Mouse (Mus musculus) c-Kit-positive CD71-positive TER-119-negative erythroid progenitor cells, embryonic 14.5 days (primary cell): Measurements from ENCODE around the gene Comt.

Experiments used
- DNase-seq: peaks from one replicate; pipeline ENCODE4 v3.0.0-alpha.2; 2013; ENCODE audit warnings: low read depth

The Comt gene

DNA sequence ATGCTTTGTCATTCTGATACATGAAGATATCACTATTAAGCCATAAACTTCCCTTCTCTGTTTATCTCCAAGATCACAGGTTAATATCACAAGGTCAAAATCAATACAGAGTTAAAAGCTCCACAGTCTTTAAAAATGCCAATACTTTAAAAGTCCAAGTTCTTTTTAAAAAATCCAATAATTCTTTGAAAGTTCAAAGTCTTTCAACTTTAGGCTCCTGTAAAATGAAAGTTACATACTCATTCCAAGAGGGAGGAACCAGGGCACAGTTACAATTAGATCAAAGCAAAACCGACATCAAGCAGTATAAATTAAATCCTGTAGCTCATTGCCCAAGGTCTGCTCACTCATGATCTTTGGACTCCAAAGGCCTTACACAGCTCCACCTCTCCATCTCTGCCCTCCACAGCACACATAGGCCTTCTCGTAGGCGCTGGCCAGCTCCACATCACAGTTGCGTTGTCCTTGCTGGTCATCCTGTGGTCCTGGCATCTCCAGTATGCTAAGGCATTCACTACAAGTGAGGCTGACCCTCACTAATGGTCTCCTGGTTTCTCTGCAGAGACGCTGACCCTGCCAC lies 6.8 kb upstream of the Comt start:
- DNase-seq = no peak

DNA sequence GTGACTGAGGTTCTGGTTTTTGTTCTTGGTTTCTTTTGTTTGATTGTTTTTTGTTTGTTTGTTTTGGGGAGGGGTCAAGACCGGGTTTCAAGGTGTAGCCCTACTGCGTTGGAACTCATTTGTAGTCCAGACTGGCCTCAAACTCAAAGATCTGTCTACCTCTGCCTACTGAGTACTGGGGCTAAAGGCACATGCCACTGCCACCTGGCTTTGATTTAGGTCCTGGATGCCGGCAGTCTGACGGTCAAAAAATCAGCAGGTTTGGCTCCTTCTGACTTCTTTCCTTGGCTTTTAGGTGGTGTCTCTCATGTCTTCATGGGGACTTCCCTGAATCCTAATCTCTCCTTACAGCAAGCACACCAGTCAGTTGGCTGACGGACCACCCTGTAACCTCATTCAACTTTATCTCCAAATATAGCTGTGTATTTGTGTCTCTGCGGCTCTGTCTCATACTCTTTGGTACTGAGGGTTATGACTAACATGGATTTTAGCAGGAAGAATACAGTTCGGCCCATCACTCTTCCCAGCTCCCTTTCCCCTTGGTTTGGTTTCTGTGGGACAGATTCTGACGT lies 4.1 kb upstream of the Comt start:
- DNase-seq = peak; percentile 60

DNA sequence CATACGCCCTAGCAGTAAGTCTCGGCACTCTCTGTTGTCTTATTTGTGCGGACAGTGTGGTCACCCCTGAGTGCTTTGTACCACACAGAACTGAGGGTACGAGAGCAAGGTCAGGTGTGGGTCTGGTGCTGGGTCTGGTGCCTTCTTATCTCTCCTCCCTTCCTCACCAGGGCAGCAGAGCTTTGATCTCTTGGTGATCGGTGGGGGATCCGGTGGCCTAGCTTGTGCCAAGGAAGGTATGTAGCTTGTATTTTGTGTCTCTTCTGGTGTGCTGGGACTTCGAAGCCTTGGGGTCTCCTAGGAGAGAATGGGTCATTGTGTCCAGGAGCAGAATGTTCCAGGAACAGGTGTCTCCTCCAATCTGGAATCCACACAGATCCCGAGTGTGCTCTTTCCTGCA lies 3.0 kb upstream of the Comt start:
- DNase-seq = no peak

DNA sequence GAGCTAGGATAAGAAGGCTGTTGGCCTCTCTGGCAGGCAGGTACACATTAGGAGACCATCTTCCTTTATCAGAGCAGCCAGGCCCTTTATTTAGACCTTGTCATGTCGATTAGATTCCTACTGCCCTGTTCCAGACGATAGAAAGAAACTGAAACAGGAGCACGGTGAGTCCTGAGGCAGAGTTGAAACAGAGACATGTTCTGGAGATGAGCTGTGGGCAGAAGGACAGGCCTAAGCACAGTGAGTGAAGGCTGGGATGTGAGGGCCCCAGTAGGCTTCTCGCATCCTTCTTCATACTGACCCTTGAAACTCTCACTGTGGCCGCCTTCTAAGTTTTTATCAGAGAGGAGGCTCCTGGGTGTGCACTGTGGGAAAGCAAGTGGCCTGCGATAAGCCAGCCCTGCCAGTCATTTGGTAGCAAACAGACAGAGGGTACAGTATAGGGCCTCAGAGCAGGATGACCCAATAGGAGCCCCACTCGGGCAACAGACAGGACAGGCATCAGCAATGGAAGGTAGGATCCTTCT lies 1.9 kb upstream of the Comt start:
- peak; percentile 81 for DNase-seq

DNA sequence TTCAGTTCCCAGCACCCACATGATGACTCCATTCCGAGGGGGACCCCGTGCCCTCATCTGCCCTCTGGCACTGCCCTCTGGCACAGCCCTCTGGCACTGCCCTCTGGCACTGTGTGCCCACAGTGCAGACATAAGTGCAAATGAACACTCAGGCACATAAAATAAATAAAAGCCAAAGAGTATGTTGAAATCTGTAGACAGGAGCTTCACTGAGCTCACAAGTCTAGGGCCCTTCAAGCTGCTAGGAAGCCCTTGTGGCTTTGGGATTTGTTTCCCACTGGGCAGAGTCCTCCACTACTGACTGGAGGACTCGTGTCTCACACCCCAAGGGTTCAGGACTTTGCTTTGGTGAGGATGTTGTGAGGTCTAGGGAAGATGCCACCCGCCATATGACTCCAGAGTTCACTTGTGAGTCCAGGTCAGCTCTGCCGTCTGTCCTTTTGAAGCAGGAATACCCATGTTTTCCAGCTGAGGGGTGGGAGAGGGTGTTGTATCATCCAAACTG lies 1.4 kb upstream of the Comt start:
- DNase-seq = no peak

DNA sequence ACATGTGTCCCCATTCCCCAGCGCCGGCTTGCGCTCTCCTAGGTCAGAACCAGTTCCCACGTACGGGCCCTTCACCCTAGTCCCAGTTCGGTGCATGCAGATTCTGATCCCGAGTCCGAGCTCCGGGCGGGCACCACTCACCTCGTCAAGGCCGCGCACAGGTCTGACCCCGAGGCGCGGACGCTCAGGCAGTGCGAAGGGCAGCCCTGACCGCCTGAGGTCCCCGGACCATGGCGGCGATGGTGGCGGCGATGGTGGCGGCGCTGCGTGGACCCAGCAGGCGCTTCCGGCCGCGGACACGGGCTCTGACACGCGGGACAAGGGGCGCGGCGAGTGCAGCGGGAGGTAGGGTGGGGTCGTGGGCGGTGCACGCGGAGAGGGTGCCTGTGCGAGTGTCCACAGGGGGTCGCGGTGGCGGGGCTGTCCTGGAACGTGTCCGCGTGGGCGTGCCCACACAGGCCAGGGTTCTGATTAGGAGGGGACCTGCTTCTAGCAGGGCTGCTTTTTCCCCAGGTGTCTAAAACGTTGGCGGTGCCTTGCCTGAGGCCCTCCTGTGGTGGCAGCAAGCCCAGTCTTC lies 349 bp downstream of the Comt start, which contains the start of gene Txnrd2:
Gene Txnrd2, plus strand, starts transcription at position 170 of the 577 bp plus-strand sequence.
- peak; percentile 58 for DNase-seq

DNA sequence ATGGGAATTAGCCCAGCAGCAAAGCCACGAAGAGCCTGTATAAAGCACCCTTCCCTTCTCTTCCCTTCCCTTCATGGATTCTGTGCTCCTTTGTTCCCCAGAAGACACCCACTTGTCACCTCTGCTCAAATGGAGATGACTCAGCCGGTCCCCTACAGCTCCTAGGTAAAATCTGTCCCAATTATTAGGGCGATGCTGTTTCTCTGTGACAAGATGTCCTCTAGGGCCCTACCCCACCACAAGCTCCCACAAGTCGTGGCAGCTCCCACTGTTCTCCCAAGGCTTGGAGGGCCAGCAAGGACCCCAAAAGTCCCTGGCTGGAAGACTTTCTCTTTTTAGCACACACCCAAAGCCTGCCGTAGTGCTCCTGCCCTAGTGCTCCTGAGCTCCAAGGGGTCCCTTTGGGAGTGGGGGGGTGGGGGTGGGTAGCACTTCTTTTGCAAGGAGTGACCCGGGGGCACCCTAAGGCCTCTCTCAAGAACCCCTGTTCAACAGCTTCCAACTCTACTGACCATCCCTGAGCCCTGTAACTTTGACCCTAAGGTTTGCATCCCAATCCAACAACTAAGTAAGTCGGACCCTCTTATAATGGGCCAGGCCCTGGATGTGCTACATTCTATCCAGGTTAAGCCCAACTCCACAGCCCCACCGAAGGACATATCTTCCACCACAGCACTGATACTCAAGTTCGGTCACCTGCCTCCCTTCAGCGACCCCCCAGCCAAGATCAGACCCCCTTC lies 1.0 kb downstream of the Comt start:
- DNase-seq = no peak

DNA sequence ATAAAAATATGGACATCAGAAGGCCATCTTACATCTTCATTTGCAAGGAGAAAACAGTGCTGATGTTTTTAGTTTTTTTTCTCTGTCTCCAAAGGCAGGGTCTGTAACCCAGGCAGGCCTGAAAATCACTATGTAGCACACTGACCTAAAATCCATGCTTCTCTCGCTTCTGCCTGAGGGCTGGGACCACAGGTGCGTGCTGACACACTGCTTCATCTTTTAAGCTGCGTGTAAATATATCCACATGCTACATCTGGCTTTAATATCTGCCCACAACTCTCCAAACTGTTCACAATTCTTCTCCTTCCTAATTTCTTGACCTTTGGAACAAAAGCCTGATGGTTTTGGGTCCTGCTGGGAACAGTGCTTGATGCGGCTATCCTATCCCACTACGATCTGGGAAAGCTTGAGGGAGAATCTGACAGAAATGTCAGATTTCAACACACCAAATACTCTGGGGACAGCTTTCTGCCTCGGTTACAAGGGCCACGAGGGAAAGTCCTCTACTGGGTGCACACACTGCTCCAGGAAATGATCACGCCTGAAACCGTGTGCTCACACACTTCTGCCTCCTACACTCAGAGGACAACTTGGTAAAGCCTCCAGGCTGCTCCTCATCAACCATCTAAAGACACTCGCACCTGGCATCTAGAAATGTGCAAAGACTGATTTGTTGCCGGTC lies 2.1 kb downstream of the Comt start:
- DNase-seq = no peak

DNA sequence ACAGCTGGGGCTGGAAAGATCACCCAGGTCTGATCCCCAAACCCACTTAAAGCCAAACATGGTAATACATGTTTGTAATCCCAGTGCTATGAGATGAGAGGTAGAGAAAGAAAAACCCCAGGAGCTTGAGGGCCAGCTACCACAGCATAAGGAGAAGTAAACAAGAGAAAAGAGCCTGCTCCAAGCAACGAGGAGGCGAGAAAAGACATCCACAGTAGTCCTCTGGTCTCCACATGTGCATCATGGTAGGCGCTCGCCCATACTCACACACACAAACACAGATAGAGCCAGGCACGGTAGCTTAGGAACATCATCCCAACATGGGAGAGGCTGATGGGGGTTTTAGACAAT lies 2.8 kb downstream of the Comt start:
- DNase-seq = no peak

DNA sequence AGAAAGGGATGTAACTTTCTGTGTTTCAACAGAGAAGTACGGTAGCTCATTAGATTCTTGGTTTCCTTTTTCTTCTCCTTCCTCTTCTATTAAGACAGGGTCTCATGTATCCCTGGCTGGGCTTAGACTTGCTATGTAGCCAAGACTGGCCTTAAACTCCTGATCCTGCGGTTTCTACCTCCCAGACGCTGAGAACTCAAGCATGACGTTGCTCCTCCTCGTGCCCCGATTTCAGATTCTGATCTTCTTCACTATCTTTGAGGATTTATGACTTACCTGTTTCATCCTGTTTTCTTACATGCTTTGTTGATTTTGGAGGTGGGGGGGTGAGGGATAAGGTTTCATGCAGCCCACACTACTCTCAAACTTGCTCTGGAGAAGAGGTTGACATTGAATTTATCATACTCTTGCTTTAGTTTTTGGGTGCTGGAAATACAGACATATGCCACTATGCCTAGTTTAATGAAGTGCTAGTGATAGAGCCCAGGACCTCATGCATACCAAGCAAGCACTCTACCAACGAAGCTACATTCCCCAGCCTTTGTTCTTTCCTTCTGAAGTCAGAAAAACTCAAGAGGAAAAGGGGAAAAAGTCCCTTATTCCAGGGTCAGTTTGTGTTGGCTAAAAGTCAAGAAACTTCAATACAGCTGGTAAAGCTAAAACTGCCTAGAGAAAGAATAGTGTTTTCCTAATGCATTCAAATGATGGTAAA lies 3.3 kb downstream of the Comt start:
- DNase-seq = no peak

DNA sequence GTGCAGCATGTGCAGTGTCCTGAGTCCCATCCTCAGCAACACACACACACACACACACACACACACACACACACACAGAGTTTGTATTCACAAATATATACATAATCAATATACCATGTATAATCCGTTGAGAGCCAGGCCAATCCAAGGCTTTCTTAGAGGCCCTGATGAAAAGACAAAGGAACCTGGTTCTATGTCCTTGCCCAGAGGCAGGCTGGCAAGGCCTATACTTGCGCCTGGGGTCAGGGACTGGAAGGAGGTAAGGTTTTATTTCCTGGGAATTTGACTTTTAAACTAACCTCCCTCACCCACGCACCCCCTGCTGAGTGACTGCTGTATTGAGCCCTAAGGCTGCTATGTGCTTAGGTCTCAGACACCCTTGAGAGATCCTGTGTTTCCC lies 6.1 kb downstream of the Comt start:
- DNase-seq = no peak

DNA sequence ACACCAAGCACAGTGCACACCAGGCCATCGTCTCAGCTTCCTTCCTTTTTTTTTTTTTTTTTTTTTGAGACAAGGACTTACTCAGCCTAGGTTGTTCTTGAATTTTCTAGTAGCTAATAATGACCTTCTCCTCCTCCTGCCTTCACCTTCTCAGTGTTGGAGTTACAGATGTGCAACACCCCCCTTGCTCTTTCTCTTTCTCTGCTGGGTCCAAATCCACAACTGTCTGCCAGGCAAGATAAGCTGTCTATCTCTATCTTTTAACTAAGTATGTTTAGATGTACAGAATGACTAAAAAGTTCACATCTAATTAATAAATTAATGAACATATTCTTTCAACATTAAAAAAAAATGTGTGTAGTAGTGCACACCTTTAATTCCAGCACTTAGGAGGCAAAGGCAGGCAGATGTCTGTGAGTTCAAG lies 7.0 kb downstream of the Comt start:
- DNase-seq = no peak

DNA sequence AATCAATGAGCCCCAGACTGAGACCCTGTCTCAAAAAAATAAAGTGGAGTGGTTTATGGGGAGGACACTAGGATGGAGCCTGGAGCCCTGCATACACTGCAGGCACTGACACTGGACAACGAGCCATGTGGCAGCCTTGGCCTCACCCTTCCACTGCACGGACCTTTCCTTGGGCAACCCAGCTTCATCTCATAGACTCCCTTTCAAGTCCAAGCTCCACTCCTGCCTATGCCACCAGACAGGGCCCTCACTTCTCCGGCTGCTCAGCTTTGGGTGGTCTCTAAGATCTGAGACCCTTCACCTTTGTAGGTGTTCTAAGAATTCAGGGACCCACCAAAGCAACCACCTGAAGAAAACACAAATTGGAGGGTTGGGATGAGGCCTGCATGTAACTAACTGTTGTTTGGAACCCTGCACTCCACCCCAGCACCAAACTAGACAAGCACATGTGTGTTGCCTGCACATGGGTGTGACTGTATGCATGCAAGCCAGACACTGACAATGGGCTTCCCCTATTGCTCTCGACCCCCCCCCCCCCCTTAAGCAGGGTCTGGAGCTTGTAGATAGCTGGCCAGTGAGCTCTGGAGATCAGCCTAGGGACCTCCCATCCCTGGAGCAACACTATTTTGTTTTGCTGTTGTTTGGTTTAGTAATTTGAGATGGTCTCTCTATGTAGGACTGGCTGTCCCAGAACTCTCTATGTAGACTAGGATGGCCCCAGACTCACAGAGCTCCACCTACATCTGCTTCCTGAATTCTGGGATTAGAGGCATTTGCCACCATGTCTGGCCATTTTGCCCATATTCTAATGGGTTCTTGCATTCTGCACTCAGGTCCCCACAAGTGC lies 7.7 kb downstream of the Comt start:
- peak; percentile 55 for DNase-seq

DNA sequence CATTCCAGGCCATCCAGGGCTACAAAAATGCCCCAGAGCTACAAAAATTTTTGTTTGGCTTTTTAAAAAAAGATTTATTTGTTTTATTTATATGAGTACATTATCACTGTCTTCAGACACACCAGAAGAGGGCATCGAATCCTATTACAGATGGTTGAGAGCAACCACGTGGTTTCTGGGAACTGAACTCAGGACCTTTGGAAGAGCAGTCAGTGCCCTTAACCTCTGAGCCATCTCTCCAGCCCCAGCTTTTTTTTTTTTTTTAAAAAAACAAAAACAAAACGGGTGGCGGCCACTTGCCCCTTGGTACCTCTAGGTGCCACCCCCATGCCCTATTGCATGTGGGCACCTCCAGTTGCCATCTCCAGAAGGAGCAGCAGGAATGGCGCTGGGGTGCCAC lies 9.2 kb downstream of the Comt start:
- no peak for DNase-seq

DNA sequence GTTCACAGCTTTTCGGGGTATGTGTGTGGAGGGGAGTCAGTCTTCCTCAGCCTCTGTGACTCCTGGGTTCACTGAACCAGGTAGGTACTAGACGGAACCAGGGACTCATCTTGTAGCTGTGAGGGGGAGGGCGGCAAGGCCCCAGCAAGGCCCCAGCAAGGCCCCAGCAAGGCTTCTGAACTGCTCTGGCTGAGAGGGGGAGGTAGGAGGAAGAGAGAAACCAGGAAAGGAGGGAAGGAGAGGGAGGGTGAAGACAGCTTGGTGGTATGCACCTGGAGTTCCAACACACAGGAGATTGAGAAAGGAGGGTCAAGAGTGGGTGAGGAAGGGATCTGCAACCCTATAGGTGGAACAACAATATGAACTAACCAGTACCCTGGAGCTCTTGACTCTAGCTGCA lies 9.8 kb downstream of the Comt start:
- DNase-seq = no peak

DNA sequence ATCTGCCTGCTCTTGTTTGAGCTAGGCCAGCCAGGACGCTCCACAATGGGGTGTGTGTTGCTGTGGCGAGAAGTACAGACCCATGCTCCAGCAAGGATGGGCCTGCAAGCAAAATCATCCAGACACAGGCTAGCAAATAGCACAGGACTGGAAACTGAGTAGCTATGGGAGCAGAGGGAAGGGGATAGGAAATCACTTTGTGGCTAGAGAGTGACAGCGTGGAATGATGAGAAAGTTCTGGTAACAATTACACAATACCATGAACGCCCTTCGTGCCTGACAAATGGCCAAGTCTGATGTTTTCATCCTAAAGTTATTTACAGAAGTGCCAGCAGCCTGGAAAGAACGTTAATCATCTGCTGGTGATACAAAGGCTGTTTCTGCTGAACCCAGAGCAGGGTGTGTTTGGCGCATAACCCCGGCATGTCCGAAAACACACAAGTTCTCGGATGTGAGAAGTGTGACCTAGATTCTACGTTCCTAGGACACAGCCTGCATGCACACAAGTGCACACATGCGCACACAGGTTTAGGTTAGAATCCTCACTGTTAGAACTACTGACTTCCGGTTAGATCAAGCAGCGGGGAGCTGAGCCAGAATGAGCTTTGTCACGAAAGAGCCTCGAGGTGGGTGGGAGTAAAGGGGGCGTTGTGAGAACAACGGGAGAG lies 10.4 kb downstream of the Comt start:
- DNase-seq = no peak

DNA sequence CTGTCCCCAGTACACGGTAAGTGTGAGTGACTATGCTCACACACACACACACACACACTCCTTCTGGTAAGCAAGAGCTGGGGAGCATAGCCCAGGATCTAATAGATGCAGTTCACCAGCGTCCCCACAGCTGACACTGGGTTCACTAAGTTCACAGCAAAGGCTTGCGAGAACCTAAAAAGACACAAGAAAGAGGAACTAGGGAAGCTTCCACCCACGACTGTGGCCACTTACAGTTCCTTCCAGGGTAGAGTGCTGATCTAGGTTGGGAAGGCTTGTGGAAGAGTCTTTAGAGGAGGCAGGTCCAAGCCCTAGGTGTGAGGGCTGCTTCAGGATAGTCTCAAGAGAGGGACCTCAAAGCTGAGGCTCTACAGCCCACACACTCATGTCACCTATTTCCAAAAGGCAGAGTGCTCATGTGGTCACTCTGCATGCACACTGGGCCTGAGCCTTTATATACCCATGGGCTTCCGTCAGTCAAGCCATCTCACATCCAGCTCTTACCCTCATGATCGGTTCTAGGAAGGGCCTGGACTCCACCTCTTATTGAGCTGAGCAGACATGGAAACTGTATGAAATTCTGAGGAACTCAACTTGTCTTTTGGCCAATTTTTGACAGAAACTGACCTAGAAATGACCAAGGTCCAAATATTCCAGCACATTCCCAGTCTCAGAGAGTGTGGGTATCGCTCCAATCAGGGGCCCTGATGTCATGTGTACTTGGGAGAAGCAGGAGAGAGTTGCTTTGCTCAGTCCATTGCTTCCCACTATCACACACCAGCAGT lies 13.4 kb downstream of the Comt start:
- no peak for DNase-seq

DNA sequence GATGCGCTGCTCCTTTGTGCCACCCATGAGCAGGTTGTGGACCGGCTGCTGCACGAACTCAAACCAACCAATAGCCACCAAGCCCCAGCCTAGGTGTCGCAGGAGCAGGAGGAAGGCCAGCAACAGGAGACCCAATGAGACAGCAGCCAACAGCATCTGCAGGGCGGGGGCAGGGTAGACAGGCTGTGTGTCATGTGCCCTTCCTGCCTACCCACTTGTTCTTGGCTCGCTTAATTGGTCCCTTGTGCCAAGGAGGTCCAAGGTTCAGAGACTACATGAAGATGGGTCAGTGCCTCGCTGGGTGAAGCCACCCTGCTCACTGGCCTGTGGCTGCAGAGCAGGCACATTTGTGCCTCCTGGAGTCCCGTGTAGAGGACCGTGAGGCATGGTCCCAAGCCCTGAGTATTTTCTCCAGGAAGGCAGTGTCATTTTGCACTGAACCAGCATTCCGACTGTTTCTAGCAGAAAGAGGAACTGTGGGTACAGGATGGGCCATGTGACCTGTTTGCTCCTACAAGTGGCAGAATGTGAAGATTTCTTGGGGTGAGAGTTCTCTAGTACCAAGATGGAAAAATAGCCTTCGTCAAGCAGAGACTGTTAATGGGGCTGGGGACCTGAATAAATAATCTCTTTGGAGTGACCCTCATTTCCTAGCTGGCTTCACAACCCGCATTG lies 14.7 kb downstream of the Comt start:
- no peak for DNase-seq
